Mouse (Mus musculus) limb, embryonic 11.5 days (tissue): ENCODE results near the gene Coro6. TPM values are rescaled to one million over a fixed set of nuclear protein-coding genes. Genes with fewer than 3 reads are reported as not detected.

Source experiments
- ATAC-seq: fragments of 200-750 bp; cut with Nextera tagmentation; 2 replicates; pipeline ENCODE4 v1.8.0; 2017; ENCODE audit warnings: low read depth; ENCODE audit not compliant: insufficient number of reproducible peaks, low FRiP score, low TSS enrichment
- DNase-seq: peaks from one replicate; pipeline ENCODE4 v3.0.0-alpha.2; 2015; ENCODE audit warnings: low spot score
- H3K27ac ChIP-seq: fragments of 300-500 bp; sonication (generic); replicated peaks from 2 replicates; pipeline ENCODE4 v1.5.1; 2014; ENCODE audit warnings: low read depth, mild to moderate bottlenecking, low read length
- H3K27me3 ChIP-seq: fragments of 300-500 bp; sonication (generic); 2 replicates; pipeline ENCODE4 v1.6.1; 2014; ENCODE audit warnings: mild to moderate bottlenecking, low read length, mixed read lengths; ENCODE audit not compliant: control insufficient read depth, insufficient read depth
- H3K36me3 ChIP-seq: fragments of 300-500 bp; sonication (generic); 2 replicates; pipeline ENCODE4 v1.6.1; 2014; ENCODE audit warnings: mild to moderate bottlenecking, low read length, moderate library complexity, mixed read lengths; ENCODE audit not compliant: control insufficient read depth, insufficient read depth
- H3K4me1 ChIP-seq: fragments of 300-500 bp; sonication (generic); 2 replicates; pipeline ENCODE4 v1.6.1; 2014; ENCODE audit warnings: low read length, mixed read lengths; ENCODE audit not compliant: control insufficient read depth, insufficient read depth
- H3K4me2 ChIP-seq: fragments of 300-500 bp; sonication (generic); 2 replicates; pipeline ENCODE4 v1.6.1; 2014; ENCODE audit warnings: low read depth, mild to moderate bottlenecking, moderate library complexity; ENCODE audit not compliant: severe bottlenecking
- H3K4me3 ChIP-seq: fragments of 300-500 bp; sonication (generic); 2 replicates; pipeline ENCODE4 v1.5.1; 2014; ENCODE audit warnings: low read depth, low read length
- H3K9ac ChIP-seq: fragments of 300-500 bp; sonication (generic); 2 replicates; pipeline ENCODE4 v1.6.1; 2014; ENCODE audit warnings: mild to moderate bottlenecking, low read length
- H3K9me3 ChIP-seq: fragments of 300-500 bp; sonication (generic); 2 replicates; pipeline ENCODE4 v1.6.1; 2016; ENCODE audit warnings: low read length; ENCODE audit not compliant: control insufficient read depth
- WGBS: fragments of 180-500 bp; shearing (Covaris S2); extraction: QIAGEN DNeasy Blood & Tissue Kit; methylation state at CpG from one replicate; pipeline ENCODE4 v1.1.7; 2014; 5-methylcytosine and 5-hydroxymethylcytosine counted together
- polyA plus RNA-seq: library from polyadenylated mRNA; unstranded; fragments of >200 nt; fragmentation: Nextera tagmentation; extraction: Ambion mirVana; gene quantifications from 2 replicates; pipeline ENCODE4 v1.2.1, GENCODE M21; 2014

Coro6 gene
- polyA plus RNA-seq, 1 experiment from 2014 or later, result 0.29 TPM

GRCm38 (mm10) chr11:77505291-77505980 lies 43.2 kb downstream of the Coro6 start:
- ATAC-seq (no peak), DNase-seq (no peak)
- Histone ChIP-seq H3K9me3 (no peaks in the 10 kb centered on the region), H3K4me3 (no peak overlapping the region), H3K4me1 (peaks cover 9% of the 10 kb centered on the region), H3K27ac (no peak overlapping the region), H3K9ac (no peak overlapping the region), H3K27me3 (no peaks in the 10 kb centered on the region), H3K36me3 (peaks cover 23% of the 10 kb centered on the region), H3K4me2 (no peak overlapping the region)
- 90% methylated on average over 22 of the region's 22 CpGs for WGBS

GRCm38 (mm10) chr11:77506273-77506672 lies 44.1 kb downstream of the Coro6 start:
- 83% methylated on average over 14 of the region's 14 CpGs for WGBS
- H3K4me2 ChIP-seq, result no peak overlapping the region
- H3K4me1 ChIP-seq, result peaks cover 7% of the 10 kb centered on the region
- no peak overlapping the region for H3K27ac ChIP-seq
- H3K4me3 ChIP-seq, result no peak overlapping the region
- no peak overlapping the region for H3K9ac ChIP-seq
- ATAC-seq (no peak), DNase-seq (no peak)
- no peaks in the 10 kb centered on the region for H3K9me3 ChIP-seq
- H3K27me3 ChIP-seq, result no peaks in the 10 kb centered on the region
- H3K36me3 ChIP-seq, result peaks cover 23% of the 10 kb centered on the region

GRCm38 (mm10) chr11:77506941-77507340 lies 44.7 kb downstream of the Coro6 start:
- H3K27ac ChIP-seq, result no peak overlapping the region
- no peak for DNase-seq
- H3K4me1 ChIP-seq, result peaks cover 7% of the 10 kb centered on the region
- H3K36me3 ChIP-seq, result peaks cover 23% of the 10 kb centered on the region
- H3K4me2 ChIP-seq, result no peak overlapping the region
- H3K9me3 ChIP-seq, result no peaks in the 10 kb centered on the region
- WGBS, result 82% methylated on average over 6 of the region's 6 CpGs
- no peak for ATAC-seq
- H3K4me3 ChIP-seq, result no peak overlapping the region
- no peak overlapping the region for H3K9ac ChIP-seq
- no peaks in the 10 kb centered on the region for H3K27me3 ChIP-seq

GRCm38 (mm10) chr11:77507426-77507825 lies 45.2 kb downstream of the Coro6 start:
- Histone ChIP-seq H3K9me3 (no peaks in the 10 kb centered on the region), H3K4me2 (no peak overlapping the region), H3K27ac (no peak overlapping the region), H3K36me3 (peaks cover 23% of the 10 kb centered on the region), H3K9ac (no peak overlapping the region), H3K27me3 (no peaks in the 10 kb centered on the region), H3K4me3 (no peak overlapping the region), H3K4me1 (peaks cover 10% of the 10 kb centered on the region)
- WGBS, result 70% methylated on average over 4 of the region's 4 CpGs
- no peak for ATAC-seq
- no peak for DNase-seq

- Histone ChIP-seq H3K4me3 (peak overlapping the region; percentile 23; the same call in 1 of the 2 replicates), H3K27me3 (no peaks in the 10 kb centered on the region), H3K27ac (no peak overlapping the region), H3K36me3 (peaks cover 23% of the 10 kb centered on the region), H3K9me3 (no peaks in the 10 kb centered on the region), H3K4me1 (peaks cover 11% of the 10 kb centered on the region), H3K4me2 (peak overlapping the region; percentile 72), H3K9ac (peak overlapping the region; percentile 53)
- ATAC-seq (peak; percentile 29), DNase-seq (peak; percentile 90)
- WGBS, result 16% methylated on average over 49 of the region's 49 CpGs
Measured at GRCm38 (mm10) chr11:77508068-77509021, 46.1 kb downstream of the Coro6 start.

- Histone ChIP-seq H3K9ac (no peak overlapping the region), H3K4me3 (no peak overlapping the region), H3K27me3 (peaks cover 17% of the 10 kb centered on the region), H3K4me2 (no peak overlapping the region), H3K4me1 (peaks cover 29% of the 10 kb centered on the region), H3K27ac (no peak overlapping the region), H3K9me3 (no peaks in the 10 kb centered on the region; the same call in 1 of the 2 replicates), H3K36me3 (peaks cover 5% of the 10 kb centered on the region; the same call in 1 of the 2 replicates)
- 84% methylated on average over 5 of the region's 5 CpGs for WGBS
- DNase-seq (no peak), ATAC-seq (no peak)
Measured at GRCm38 (mm10) chr11:77511336-77511735, 49.1 kb downstream of the Coro6 start.

- ATAC-seq, result peak; percentile 58
- peak overlapping the region; percentile 55 for H3K9ac ChIP-seq
- no peak overlapping the region for H3K27ac ChIP-seq
- DNase-seq, result peak; percentile 93
- WGBS, result 0% methylated on average over 62 of the region's 84 CpGs
- peaks cover 19% of the 10 kb centered on the region for H3K27me3 ChIP-seq
- peak overlapping the region; percentile 54 for H3K4me3 ChIP-seq
- no peaks in the 10 kb centered on the region for H3K36me3 ChIP-seq
- H3K4me1 ChIP-seq, result peaks cover 28% of the 10 kb centered on the region
- H3K4me2 ChIP-seq, result peak overlapping the region; percentile 92
- H3K9me3 ChIP-seq, result no peaks in the 10 kb centered on the region; the same call in 1 of the 2 replicates
Measured at GRCm38 (mm10) chr11:77512891-77513810, 50.9 kb downstream of the Coro6 start.
